Mouse (Mus musculus) intestine, postnatal 0 days (tissue): ENCODE measurements around the gene Mtm1. TPM values are rescaled to one million over a fixed set of nuclear protein-coding genes. Genes with fewer than 3 reads are reported as not detected.
A peak's percentile ranks its signal among the peaks of the same experiment; 100 is the strongest.

ENCODE experiments used
- ATAC-seq: fragments of 200-750 bp; cut with Nextera tagmentation; 2 replicates; pipeline ENCODE4 v1.8.0; 2017; ENCODE audit warnings: mild to moderate bottlenecking, moderate TSS enrichment, moderate library complexity
- H3K27ac ChIP-seq: fragments of 300-500 bp; sonication (generic); 2 replicates; pipeline ENCODE4 v1.5.1; 2014; ENCODE audit warnings: mild to moderate bottlenecking, low read depth, low read length, moderate library complexity
- H3K27me3 ChIP-seq: fragments of 300-500 bp; sonication (generic); replicated peaks from 2 replicates; pipeline ENCODE4 v1.6.1; 2014; ENCODE audit warnings: low read length, mixed read lengths; ENCODE audit not compliant: control insufficient read depth, insufficient read depth
- H3K36me3 ChIP-seq: fragments of 300-500 bp; sonication (generic); 2 replicates; pipeline ENCODE4 v1.6.1; 2014; ENCODE audit warnings: mild to moderate bottlenecking, moderate library complexity; ENCODE audit not compliant: control insufficient read depth, insufficient read depth
- H3K4me1 ChIP-seq: fragments of 300-500 bp; sonication (generic); replicated peaks from 2 replicates; pipeline ENCODE4 v1.6.1; 2014; ENCODE audit warnings: antibody characterized with exemption, low read length, mixed read lengths; ENCODE audit not compliant: control insufficient read depth, insufficient read depth
- H3K4me2 ChIP-seq: fragments of 300-500 bp; sonication (generic); replicated peaks from 2 replicates; pipeline ENCODE4 v1.6.1; 2014; ENCODE audit warnings: low read depth, mild to moderate bottlenecking, moderate library complexity
- H3K4me3 ChIP-seq: fragments of 300-500 bp; sonication (generic); 2 replicates; pipeline ENCODE4 v1.5.1; 2014; ENCODE audit warnings: low read depth, low read length
- H3K9ac ChIP-seq: fragments of 300-500 bp; sonication (generic); 2 replicates; pipeline ENCODE4 v1.6.1; 2014; ENCODE audit warnings: mild to moderate bottlenecking, low read depth, low read length
- H3K9me3 ChIP-seq: fragments of 300-500 bp; sonication (generic); 2 replicates; pipeline ENCODE4 v1.6.1; 2016; ENCODE audit warnings: mixed run types; ENCODE audit not compliant: control insufficient read depth
- CTCF ChIP-seq: sonication (generic); IDR thresholded peaks from 2 replicates; pipeline ENCODE4 v1.5.1; 2016; ENCODE audit warnings: low read depth, mild to moderate bottlenecking, control low read depth, antibody characterized with exemption, moderate library complexity
- WGBS: fragments of 180-500 bp; shearing (Covaris S2); extraction: QIAGEN DNeasy Blood & Tissue Kit; methylation state at CpG from one replicate; pipeline ENCODE4 v1.1.7; 2014; 5-methylcytosine and 5-hydroxymethylcytosine counted together
- polyA plus RNA-seq: library from polyadenylated mRNA; unstranded; fragments of >200 nt; fragmentation: Nextera tagmentation; extraction: Ambion mirVana; gene quantifications from 2 replicates; pipeline ENCODE4 v1.2.1, GENCODE M21; 2015

Mtm1 gene
- polyA plus RNA-seq, 1 experiment from 2014 or later = 18.0 TPM

DNA sequence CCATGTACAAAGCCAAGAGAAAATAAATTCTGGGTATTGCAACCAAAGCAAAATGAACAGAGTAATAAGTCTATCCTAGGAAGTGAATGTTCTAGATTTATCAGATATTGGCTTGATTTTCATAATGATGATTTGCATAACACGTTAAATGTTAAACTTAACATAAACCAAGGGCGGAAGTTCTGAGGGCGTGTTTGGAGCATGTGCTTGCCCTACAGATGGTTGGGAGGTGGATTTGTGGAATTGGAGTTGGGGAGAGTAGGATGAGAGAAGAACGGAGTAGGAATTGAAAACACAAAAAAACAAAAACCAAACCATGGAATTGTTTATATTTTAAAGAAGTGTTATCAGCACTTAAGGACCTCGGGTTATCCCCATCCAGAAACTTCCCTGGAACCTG is 153.5 kb downstream of the Mtm1 start:
- no peak for TF ChIP-seq CTCF
- Histone ChIP-seq H3K9ac (0 out of 2 replicates have a peak overlapping the region, but pooled peaks have one; percentile 77), H3K27ac (no peak overlapping the region), H3K4me2 (peak overlapping the region; percentile 70), H3K4me3 (peak overlapping the region; percentile 59), H3K4me1 (no peaks in the 10 kb centered on the region), H3K9me3 (no peaks in the 10 kb centered on the region), H3K27me3 (no peaks in the 10 kb centered on the region), H3K36me3 (no peaks in the 10 kb centered on the region)
- 56% methylated on average over 5 of the region's 5 CpGs for WGBS
- ATAC-seq = no peak

DNA sequence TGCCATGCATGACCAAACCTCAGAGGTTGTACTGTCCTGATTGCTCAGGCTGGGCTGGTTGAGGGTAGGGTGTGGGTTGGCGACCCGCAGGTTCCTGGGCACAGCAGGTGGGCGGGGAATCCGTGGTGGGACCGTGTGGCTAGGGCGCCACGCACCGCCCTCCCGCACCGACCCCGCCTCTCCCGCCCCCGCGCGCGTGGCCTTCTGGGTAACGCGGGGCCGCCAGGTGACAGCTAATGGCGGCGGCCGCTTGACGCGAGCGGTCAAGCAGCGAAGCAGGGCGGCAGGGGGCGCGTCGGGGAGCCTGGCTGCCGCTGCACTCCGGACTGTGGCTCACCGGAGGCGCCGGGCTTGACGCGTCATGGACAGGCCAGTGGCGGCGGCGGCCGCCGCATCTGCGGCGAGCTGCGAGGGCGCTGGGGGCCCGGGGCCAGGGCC is 154.0 kb downstream of the Mtm1 start, which contains the start of gene Mtmr1:
Gene Mtmr1 (plus strand): TSS at position 207 of the 438 bp plus-strand sequence.
- Histone ChIP-seq H3K27me3 (no peaks in the 10 kb centered on the region), H3K9me3 (no peaks in the 10 kb centered on the region), H3K9ac (peak within 1 kb of the TSS; percentile 77), H3K4me2 (peak within 1 kb of the TSS; percentile 70), H3K4me1 (no peaks in the 10 kb centered on the region), H3K4me3 (peak within 1 kb of the TSS; percentile 59), H3K36me3 (no peaks in the 10 kb centered on the region), H3K27ac (peak within 1 kb of the TSS; percentile 79)
- ATAC-seq = peak; percentile 84
- 19% methylated on average over 38 of the region's 47 CpGs for WGBS
- peak; percentile 64 for TF ChIP-seq CTCF

DNA sequence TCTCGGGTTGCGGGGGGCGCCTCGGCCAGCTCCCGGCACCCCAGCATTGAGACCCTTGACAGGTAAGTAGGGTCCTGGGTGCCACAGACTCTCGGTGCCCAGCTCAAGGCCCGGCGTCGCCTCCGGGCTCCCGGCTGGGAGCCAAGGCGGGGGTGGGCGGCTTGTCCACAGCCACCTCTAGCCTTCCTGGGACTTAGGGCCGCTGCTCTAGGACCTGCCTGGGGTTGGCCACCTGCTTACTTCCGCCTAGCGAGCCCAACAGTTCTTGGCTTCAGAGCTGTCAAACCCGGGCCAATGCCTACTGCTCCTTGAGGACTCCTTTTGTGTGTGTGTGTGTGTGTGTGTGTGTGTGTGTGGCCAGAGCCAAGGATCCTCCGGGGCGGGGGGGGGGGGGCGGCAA is 154.4 kb downstream of the Mtm1 start:
- H3K9ac ChIP-seq = peak overlapping the region; percentile 77

More for the DNA sequence above, 154.4 kb downstream of the Mtm1 start:
- Histone ChIP-seq H3K27me3 (no peaks in the 10 kb centered on the region), H3K4me2 (peak overlapping the region; percentile 70), H3K9me3 (no peaks in the 10 kb centered on the region), H3K4me1 (no peaks in the 10 kb centered on the region), H3K4me3 (peak overlapping the region; percentile 59), H3K27ac (peak overlapping the region; percentile 79), H3K36me3 (no peaks in the 10 kb centered on the region)
- peak; percentile 70 for ATAC-seq
- 15% methylated on average over 14 of the region's 20 CpGs for WGBS
- TF ChIP-seq CTCF = no peak

Other genes starting within 250 kb of the Mtm1 start
- 1.1 and 1.4 TPM in 2 replicates for gene Mamld1, start 160.5 kb upstream of the Mtm1 start, polyA plus RNA-seq
- 9.3 and 9.4 TPM in 2 replicates for gene Mtmr1, start 154.0 kb downstream of the Mtm1 start, polyA plus RNA-seq